Mouse (Mus musculus): ENCODE results near the gene A1cf.

DNA sequence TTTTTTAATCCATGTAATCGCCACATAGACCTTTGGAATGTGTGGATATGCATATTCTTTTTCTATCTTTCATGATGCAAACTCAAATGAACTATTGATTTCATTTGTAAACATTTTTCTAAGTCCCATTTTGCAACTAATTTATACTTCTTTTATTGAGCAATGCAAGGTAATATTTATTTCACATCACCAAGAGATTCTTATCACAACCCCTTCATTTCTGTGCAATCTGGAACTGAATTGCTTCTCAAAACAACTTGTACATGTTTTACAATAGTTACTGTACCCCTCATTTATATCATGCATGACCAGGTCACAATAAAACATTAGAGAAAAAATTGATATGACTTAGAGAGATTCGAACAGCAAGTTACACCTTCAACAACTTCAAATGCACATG lies 18.7 kb downstream of the A1cf start:
- TF ChIP-seq CTCF (IDR thresholded peaks at IDR 0.05; ENCODE audit: low read depth), result no peak
- TF ChIP-seq EP300 (IDR thresholded peaks at IDR 0.05; ENCODE audit: low read depth), result no peak

Data from liver, postnatal 0 days (tissue).